ENCODE assay signal across 16 mouse cellular contexts in the genomic region with DNA sequence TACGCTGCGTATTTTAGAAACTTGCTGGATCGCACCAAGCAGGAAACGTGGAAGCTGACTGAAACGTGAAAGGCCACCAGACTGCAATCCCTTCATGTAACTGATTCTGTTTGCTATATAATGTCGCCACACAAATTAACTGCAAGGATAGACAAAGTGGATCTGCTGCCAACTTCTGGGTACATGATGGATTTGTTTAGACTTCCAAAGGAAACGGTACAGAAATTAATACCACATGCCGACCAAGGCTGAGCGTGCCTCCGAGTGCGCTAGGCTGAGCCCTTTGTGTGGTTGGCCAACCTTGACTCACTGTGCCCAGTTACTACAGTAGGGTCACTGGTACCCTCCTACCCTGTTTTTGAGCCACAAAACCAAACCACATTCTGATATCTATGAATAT.
DNase-seq lines count a peak whose midpoint lies in the region; ATAC-seq and TF ChIP-seq lines count a peak whose summit lies in the region.
"Had no signal": no experiment of that assay in that cellular context is flagged by ENCODE, and none has a peak within 500 bp of the region (broad histone marks: within the 10 kb centered on the region; RNA-seq: fewer than 3 reads in every experiment).

No protein-coding gene starts in this region.

- H3K9me3 ChIP-seq in embryonic facial prominence, embryonic 12.5 days = no peaks in the 10 kb centered on the region
- H3K9me3 ChIP-seq in limb, embryonic 14.5 days (ENCODE audit: control insufficient read depth, low read length) = no peaks in the 10 kb centered on the region
- H3K9me3 ChIP-seq: limb, embryonic 13.5 days; megakaryocyte, embryonic 14.5 days had no signal

- H3K27ac ChIP-seq in bone marrow macrophage, adult 2 months (ENCODE audit: insufficient read depth, low read depth, low read length) = peak overlapping the region; percentile 25
- peak overlapping the region; percentile 37; the same call in 1 of the 2 replicates for H3K27ac ChIP-seq in embryonic facial prominence, embryonic 12.5 days
- no peak overlapping the region for H3K27ac ChIP-seq in limb, embryonic 14.5 days (replicated peaks; ENCODE audit: low read depth, low read length)
- H3K27ac ChIP-seq: hindbrain, embryonic 14.5 days; limb, embryonic 13.5 days had no signal

- DNase-seq in heart, adult 11 months = peak; percentile 36
- DNase-seq in heart, adult 9 months (ENCODE audit: low spot score in 2 of 2) = no peak
- DNase-seq in limb, embryonic 14.5 days (ENCODE audit: low spot score) = peak; percentile 42
- DNase-seq in MN1 (ENCODE audit: low spot score) = no peak
- no peak for DNase-seq in urinary bladder, postnatal 25 days (ENCODE audit: low spot score)
- DNase-seq: adrenal gland, adult 2 months; kidney, adult 18-20 months; kidney, postnatal 36 days; layer of hippocampus, postnatal 36 days; lung, adult 18-20 months; thymus, adult 18-20 months had no signal

- no peak overlapping the region for H3K9ac ChIP-seq in embryonic facial prominence, embryonic 12.5 days
- no peak overlapping the region for H3K9ac ChIP-seq in limb, embryonic 14.5 days (ENCODE audit: low read depth, low read length, severe bottlenecking)
- H3K9ac ChIP-seq: hindbrain, embryonic 14.5 days; limb, embryonic 13.5 days had no signal

- no peak overlapping the region for H3K4me3 ChIP-seq in bone marrow macrophage, adult 2 months (ENCODE audit: insufficient read depth, low read length)
- no peak overlapping the region for H3K4me3 ChIP-seq in embryonic facial prominence, embryonic 12.5 days
- no peak overlapping the region for H3K4me3 ChIP-seq in limb, embryonic 14.5 days (replicated peaks; ENCODE audit: low read length)
- H3K4me3 ChIP-seq: limb, embryonic 13.5 days; megakaryocyte, embryonic 14.5 days had no signal

- no peaks in the 10 kb centered on the region for H3K36me3 ChIP-seq in embryonic facial prominence, embryonic 12.5 days
- peaks cover 3% of the 10 kb centered on the region; the same call in 1 of the 2 replicates for H3K36me3 ChIP-seq in limb, embryonic 14.5 days (ENCODE audit: control insufficient read depth, insufficient read depth, low read length)
- H3K36me3 ChIP-seq: limb, embryonic 13.5 days had no signal

- TF ChIP-seq POLR2A in bone marrow macrophage, adult 2 months (IDR thresholded peaks at IDR 0.05; ENCODE audit: borderline replicate concordance, low read depth, low read length) = no peak
- no peak for TF ChIP-seq POLR2A in limb, embryonic 14.5 days (IDR thresholded peaks at IDR 0.05; ENCODE audit: borderline replicate concordance, extremely low read depth, insufficient read depth, insufficient read length)

- peak; percentile 42; the same call in 1 of the 2 replicates for ATAC-seq in embryonic facial prominence, embryonic 12.5 days (ENCODE audit: insufficient number of reproducible peaks, insufficient read depth, low FRiP score, low TSS enrichment)
- no peak for ATAC-seq in limb, embryonic 14.5 days (ENCODE audit: low FRiP score, low read depth)

- H3K4me2 ChIP-seq in embryonic facial prominence, embryonic 12.5 days (replicated peaks) = no peak overlapping the region
- no peak overlapping the region for H3K4me2 ChIP-seq in limb, embryonic 14.5 days (replicated peaks; ENCODE audit: low read depth, low read length, severe bottlenecking)
- H3K4me2 ChIP-seq: hindbrain, embryonic 14.5 days; limb, embryonic 13.5 days had no signal

- H3K27me3 ChIP-seq in embryonic facial prominence, embryonic 12.5 days = no peaks in the 10 kb centered on the region
- no peaks in the 10 kb centered on the region for H3K27me3 ChIP-seq in limb, embryonic 14.5 days (ENCODE audit: control insufficient read depth, insufficient read depth, low read length)
- H3K27me3 ChIP-seq: limb, embryonic 13.5 days had no signal

- H3K4me1 ChIP-seq in bone marrow macrophage, adult 2 months (ENCODE audit: control insufficient read depth, insufficient read depth, low read length) = peaks cover 16% of the 10 kb centered on the region
- peaks cover 39% of the 10 kb centered on the region for H3K4me1 ChIP-seq in embryonic facial prominence, embryonic 12.5 days
- H3K4me1 ChIP-seq in limb, embryonic 14.5 days (ENCODE audit: control insufficient read depth, insufficient read depth, low read length) = peaks cover 13% of the 10 kb centered on the region

- WGBS in embryonic facial prominence, embryonic 12.5 days = 29% methylated on average over 11 of the region's 11 CpGs
- 42% methylated on average over 11 of the region's 11 CpGs for WGBS in limb, embryonic 14.5 days

- TF ChIP-seq CTCF in bone marrow macrophage, adult 2 months (IDR thresholded peaks at IDR 0.05; ENCODE audit: low read depth, low read length) = no peak

Comparison
In these comparisons a context has a peak if more than half of its experiments do, and no peak if none do; other contexts are left out.
1. DNase-seq: peak in heart, adult 11 months (single experiment) and limb, embryonic 14.5 days (single experiment); none in heart, adult 9 months (0 of 2), MN1 (single experiment) and urinary bladder, postnatal 25 days (single experiment).